Mouse (Mus musculus) lung, postnatal 4 days (tissue): ENCODE measurements around the gene Taf6.
A peak's percentile ranks its signal among the peaks of the same experiment; 100 is the strongest.
"Not testable (repeated sequence)": the region's sequence is repeated elsewhere in the genome, so short reads cannot be mapped to it uniquely, and the experiment has no call there.

Source experiments
- DNase-seq, 2 experiments: peaks; one replicate each; pipeline ENCODE4 v3.0.0; 2021

Gene Taf6

GRCm38 (mm10) chr5:138186950-138187638 lies at the start of gene Taf6, which contains the start of gene Cnpy4:
Gene Taf6 (minus strand): TSS chr5:138187451.
Gene Cnpy4 (plus strand): TSS chr5:138187485.
- DNase-seq: peak; percentile 88 to 89

GRCm38 (mm10) chr5:138234224-138234623 lies 47.0 kb upstream of the Taf6 start:
- no peak for DNase-seq

DNA sequence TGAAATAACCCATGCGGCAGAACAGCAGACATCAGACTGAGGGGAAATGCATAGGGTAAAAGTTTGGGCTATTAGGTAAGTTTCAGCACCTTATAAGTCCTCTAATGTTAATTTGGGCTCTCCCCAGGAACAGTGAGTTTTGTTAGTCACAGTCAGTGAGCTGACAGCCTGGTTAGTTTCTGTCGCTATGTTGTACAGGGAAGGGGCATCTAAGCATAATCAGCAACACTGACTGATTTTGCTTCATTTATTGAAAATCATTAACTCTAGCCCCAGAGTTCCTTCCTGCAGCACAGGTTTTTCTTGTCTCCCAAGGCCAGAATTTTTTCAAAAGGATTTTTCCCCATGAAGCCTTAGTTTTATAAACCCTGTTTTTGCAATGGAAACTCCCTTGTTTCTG lies 46.5 kb upstream of the Taf6 start:
- no peak for DNase-seq

DNA sequence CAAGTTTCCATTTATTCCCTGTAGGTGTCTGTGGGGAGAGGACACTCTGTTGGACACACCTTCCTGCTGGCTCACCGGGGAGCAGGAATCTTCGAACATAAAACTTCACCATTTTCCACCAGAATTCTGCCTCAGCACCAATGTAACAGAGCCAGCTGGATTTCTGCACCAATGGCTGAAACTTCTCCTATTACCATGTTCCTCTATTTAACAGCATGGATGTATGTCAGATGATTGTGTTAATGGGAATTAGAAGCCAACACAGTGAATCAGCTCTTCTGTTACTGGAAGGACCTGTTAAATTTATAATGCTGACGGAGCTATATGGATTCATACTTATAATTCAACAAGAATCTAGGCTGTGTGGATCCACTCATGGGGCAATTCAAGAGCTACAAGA lies 42.3 kb upstream of the Taf6 start:
- no peak for DNase-seq

DNA sequence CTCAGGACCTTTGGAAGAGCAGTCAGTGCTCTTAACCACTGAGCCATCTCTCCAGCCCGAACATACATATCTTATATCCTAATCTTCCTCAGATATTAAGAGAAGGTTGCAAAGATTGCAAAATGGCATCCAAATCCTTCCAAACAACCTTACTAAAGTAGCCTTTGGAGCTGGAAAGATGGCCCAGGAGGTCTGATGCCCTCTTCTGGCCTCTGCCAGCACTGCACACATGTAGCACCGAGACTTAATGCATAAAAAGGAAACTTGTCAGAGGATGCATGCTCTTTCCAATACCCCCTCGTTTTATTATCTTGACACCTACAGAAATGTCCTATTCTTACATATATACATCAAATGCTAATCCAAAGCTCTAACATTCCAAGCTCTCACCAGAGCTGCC lies 40.8 kb upstream of the Taf6 start:
- peak in 1 of 2 experiments; percentile 44 for DNase-seq

DNA sequence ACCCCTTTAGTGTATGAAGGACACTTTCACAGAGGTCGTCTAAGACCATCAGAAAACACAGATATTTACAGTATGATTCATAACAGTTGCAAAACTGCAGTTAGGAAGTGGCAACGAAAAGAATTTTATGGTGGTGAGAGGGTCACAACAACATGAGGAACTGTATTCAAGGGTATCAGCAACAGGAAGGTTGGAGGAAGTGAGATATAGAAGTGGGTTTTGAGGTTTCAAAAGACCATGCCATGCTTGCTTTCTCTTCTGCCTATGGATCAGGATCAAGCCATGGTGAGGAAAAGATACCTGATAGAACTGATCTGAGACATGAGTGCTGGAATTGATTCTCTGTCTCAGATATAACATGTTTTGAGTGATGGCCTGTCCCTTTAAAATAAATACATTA lies 40.1 kb upstream of the Taf6 start:
- no peak for DNase-seq

- DNase-seq: no peak
Observed at GRCm38 (mm10) chr5:138226491-138226890, 39.2 kb upstream of the Taf6 start.

GRCm38 (mm10) chr5:138225700-138226099 lies 38.4 kb upstream of the Taf6 start, which contains the start of gene Nxpe5:
Gene Nxpe5 (plus strand): TSS chr5:138225898.
- DNase-seq: no peak

DNA sequence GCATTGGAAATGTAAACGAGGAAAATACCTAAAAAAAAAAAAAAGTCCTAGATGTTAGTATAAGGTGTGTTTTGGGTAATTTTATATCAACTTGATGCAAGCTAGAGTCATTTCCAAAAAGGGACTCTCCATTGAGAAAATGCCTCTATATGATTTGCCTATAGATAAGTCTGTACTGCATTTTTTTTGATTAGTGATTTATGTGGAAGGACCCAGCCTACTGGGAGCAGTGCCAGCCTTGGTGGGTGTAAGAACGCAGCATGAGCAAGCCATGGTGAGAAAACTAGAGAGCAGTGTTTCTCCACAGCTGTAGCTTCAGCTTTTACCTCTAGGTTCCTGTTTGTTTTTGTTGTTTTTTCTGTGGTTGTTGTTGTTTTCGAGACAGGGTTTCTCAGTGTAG lies 36.0 kb upstream of the Taf6 start:
- no peak for DNase-seq

DNA sequence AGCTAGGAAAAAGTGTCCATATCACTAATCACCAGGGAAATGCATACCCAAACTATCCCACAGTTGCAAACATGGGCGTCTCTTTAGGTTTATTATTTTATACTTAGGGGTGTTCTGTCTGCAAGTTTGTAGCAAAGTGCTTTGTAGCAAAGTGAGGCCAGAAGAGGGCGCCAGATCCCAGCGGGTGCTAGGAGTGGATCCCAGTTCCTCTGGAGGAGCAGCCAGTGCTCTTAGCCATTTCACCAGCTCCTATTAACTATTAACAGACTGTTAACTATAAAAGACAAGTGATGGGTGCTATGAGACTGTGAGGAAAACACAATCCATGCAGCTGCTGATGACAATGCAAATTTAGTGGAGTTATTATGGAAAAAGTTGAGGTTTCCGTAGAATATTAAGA lies 34.9 kb upstream of the Taf6 start:
- peak; percentile 71 to 87 for DNase-seq

GRCm38 (mm10) chr5:138219864-138220263 lies 32.6 kb upstream of the Taf6 start:
- no peak for DNase-seq

DNA sequence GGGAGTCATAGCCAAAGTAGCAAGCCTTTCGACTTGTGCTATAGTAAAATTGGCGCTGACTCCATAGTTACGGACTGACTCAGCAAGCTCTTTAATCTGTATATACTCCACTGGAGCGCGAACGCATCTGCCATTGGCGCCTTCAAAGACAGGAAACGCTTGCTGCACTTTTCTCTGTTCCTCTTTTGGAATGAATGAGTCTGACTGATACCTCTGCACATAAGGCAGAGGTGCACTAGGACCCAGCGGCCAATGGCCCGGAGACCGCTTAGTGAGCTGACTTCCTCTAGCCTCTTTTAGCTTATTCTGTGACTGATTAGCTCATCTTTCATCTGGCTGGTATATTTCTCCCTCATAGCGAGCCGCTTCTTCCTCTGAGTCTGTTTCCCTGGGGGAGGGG lies 29.4 kb upstream of the Taf6 start:
- DNase-seq: not testable (repeated sequence)

GRCm38 (mm10) chr5:138207873-138208272 lies 20.6 kb upstream of the Taf6 start:
- no peak for DNase-seq

DNA sequence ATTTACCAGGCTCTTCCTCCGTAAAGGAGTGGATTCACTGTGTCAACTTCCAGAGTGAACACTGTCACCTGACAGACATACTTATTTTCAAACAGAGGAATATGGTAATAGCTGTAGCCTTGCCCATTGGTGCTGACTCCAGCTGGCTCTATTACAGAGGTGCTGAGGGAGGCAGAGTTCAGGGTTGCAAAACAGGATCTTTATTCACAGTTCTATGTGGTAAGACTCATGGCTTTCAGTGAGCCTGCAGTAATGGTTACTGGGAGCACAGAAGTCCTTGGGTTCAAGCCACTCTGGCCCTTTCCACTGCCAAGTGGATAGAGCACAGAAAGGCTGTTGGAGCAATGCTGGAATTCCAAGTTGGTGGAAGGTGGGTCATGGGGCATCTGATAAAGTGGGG lies 20.0 kb upstream of the Taf6 start:
- no peak for DNase-seq

GRCm38 (mm10) chr5:138202086-138202485 lies 14.8 kb upstream of the Taf6 start:
- no peak for DNase-seq

- DNase-seq: no peak
Observed at GRCm38 (mm10) chr5:138199576-138199975, 12.3 kb upstream of the Taf6 start.

DNA sequence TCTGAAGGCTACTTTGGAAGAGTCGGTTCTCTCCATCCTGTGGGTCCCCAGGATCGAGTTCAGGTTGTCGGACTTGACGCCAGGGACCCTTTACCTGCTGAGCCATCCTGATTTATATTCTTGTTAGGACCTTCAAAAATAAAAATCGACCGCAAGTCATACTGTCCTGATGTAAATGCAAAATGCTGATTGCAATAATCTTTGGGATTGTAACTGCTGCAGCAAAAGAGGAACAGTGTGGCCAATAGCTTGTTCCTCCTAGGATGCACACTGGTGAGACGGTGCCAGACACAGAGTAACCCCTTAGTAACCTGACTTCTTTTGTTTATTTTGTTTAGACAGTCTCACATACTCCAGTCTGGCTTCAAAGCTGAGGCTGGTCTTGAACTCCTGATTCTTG lies 8.2 kb upstream of the Taf6 start:
- DNase-seq: no peak

GRCm38 (mm10) chr5:138194755-138195345 lies 7.6 kb upstream of the Taf6 start:
- DNase-seq: peak; percentile 43 to 44

DNA sequence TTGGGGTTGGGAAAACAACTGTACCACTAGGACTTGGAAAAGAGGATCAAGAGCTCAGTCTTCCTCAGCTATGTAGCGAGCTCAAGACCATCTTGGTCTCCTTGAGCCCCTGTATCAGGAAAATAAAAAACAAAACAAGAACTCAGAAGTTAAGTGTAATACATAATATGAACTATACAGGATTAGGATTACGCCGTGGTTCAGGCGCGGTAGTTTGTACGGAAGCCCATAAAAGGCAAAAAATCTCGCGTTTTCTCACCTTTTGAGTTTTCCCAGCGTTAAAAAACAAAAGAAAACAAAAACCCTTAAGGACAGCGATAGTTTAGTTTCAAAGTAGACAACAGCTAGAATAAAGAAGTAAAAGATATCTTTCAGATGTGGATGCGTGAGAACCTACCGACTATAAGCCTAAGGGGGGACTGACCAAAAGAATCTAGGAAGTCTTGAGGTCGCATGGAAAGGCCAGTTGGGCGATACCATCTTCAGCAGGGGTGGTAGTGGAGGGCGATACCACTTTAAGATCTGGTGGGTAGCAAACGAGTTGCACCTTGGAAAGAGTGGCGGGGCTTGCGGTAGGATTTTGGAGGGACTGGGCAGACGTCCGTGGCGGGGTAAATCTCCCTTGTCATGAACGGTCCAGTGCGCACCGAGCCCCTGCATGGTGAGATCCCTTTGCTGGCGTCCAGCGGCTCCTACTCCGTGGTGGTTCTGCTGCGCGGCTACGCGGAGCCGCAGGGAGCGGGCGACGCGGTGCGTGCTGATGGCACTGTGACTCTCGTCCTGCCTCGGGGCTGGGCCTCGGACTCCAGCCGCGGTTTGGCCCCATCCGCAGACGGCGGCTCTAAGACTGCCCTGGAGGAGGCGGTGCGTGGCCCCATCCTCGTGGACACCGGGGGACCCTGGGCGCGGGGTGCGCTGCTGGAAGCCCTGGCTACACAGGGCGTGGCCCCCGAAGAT lies 6.8 kb upstream of the Taf6 start, which contains the start of gene Mblac1:
Gene Mblac1 (plus strand): TSS at position 544 of the 957 bp plus-strand sequence.
- peak; percentile 87 to 89 for DNase-seq

DNA sequence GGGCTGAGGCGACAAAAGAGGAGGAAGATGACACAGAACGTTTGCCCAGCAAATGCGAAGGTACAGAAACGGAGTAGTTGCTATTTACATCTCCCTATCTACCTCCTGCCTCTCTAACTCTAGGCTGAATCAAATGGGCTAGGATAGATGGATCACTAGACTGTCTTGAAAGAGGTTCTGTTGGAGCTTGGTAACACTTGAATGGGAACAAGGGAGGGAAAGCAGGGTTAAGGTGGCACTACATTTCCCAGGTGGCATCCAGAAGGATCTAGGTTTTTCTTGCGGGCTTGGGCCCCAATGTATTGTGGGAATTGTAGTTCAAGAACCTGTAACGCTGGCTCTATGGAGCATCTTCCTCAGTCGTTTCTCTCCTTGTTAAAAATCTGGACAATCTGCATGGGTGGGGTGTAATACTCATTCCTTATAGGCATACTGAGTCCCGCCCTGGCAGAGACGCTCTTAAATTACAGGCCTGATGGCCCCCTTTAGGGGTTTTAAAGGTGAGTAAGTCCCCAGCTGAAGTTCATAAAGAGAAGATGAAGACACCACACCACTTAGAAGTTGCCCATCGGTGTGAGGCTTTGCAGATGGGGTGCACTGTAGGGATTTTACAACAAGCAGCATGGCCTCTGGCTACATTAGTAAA lies 533 bp upstream of the Taf6 start:
- DNase-seq: peak; percentile 54 to 75

- no peak for DNase-seq
Observed at GRCm38 (mm10) chr5:138173217-138173616, 14.0 kb downstream of the Taf6 start.

- DNase-seq: peak; percentile 99
Observed at GRCm38 (mm10) chr5:138171695-138172491, 15.4 kb downstream of the Taf6 start, which contains the start of the genes Ap4m1 and Mcm7. Gene Ap4m1 (plus strand): TSS chr5:138172002. Gene Mcm7 (minus strand): TSS chr5:138172422.
